Mouse (Mus musculus): ENCODE measurements around the gene Gm20388.

DNA sequence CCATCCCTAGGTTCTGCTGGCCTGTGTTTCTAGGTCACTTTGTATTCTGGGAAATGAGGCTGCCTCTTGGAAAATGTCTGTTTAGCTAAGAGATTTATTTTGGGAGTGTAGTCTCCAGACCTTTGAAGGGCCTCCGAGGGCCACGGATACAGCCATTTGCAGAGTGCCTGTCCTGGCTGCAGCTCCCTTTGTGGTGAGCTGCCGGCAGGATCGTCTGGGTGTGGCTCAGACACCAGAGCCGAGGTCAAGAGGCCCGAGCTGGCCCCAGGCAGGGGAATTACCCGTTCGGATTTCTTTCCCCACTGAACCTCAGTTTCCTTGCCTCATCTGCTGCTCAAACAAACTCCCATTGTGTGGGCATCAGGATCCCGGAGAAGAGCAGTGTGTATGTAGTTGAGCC, 125.5 kb downstream of the Gm20388 start:
- no peak for TF ChIP-seq CTCF (IDR thresholded peaks at IDR 0.05; ENCODE audit: low read depth)
- no peak for TF ChIP-seq EP300 (IDR thresholded peaks at IDR 0.05; ENCODE audit: low read depth)
